Comparison of ENCODE assay signal across 9 mouse cellular contexts in the genomic region with DNA sequence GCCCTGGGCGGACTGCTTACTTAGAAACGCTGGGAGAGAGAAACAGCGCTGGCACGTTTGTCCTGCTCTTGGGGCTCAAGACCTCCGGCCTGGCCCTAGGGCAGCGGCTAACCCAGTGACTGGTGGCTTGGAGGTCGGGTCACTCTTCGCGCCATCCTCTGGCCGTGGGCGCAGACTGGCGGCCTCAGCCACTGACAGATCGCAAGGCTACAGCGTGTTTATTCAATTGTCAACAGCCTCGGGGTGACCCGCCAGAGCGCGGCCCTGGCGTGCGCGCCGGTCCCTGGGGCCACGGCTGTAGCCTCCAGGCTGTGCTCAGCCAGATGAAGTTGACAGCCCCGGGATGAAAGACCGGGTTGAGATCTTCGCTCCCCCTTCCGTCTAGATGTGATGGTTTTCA. TPM values are rescaled to one million over a fixed set of nuclear protein-coding genes. Genes with fewer than 3 reads are reported as not detected.
DNase-seq lines count a peak whose midpoint lies in the region; ATAC-seq and TF ChIP-seq lines count a peak whose summit lies in the region.
"Had no signal": no experiment of that assay in that cellular context is flagged by ENCODE, and none has a peak within 500 bp of the region (broad histone marks: within the 10 kb centered on the region; RNA-seq: fewer than 3 reads in every experiment).

No protein-coding gene starts in this region.

- H3K4me3 ChIP-seq in heart, adult 2 months: no peak overlapping the region; the same call in 1 of the 2 replicates
- H3K4me3 ChIP-seq in ES-E14 (ENCODE audit: insufficient read depth in 1 of 2, low read depth in 1 of 2, low read length in 2 of 2, poor library complexity in 1 of 2, severe bottlenecking in 1 of 2): peak overlapping the region in 1 of 2 experiments; percentile 62; a peak in 2 of 4 replicates
- no peak overlapping the region for H3K4me3 ChIP-seq in forebrain, embryonic 13.5 days
- 0 out of 2 replicates have a peak overlapping the region, but pooled peaks have one; percentile 10 for H3K4me3 ChIP-seq in limb, embryonic 14.5 days (replicated peaks; ENCODE audit: low read length)

- no peaks in the 10 kb centered on the region for H3K4me1 ChIP-seq in heart, adult 2 months (ENCODE audit: control insufficient read depth, insufficient read depth, low read length)
- H3K4me1 ChIP-seq in ES-E14 (ENCODE audit: control insufficient read depth in 2 of 2, insufficient read depth in 2 of 2, low read length in 2 of 2, poor library complexity in 1 of 2): peaks cover 0 to 6% of the 10 kb centered on the region in 2 experiments; a peak in 1 of 4 replicates
- H3K4me1 ChIP-seq in forebrain, embryonic 13.5 days: peaks cover 19% of the 10 kb centered on the region
- H3K4me1 ChIP-seq in limb, embryonic 14.5 days (ENCODE audit: control insufficient read depth, insufficient read depth, low read length): peaks cover 10% of the 10 kb centered on the region

- H3K4me2 ChIP-seq in forebrain, embryonic 13.5 days: peak overlapping the region; percentile 18; the same call in 1 of the 2 replicates
- 0 out of 2 replicates have a peak overlapping the region, but pooled peaks have one; percentile 19 for H3K4me2 ChIP-seq in limb, embryonic 14.5 days (replicated peaks; ENCODE audit: low read depth, low read length, severe bottlenecking)

- in situ Hi-C loops in ES-E14 (cut with MboI; ENCODE audit: low sequenced_read_pairs in 2 of 2, unreplicated experiment in 2 of 2): no loop called here

- H3K27me3 ChIP-seq in heart, adult 2 months (ENCODE audit: control insufficient read depth, insufficient read depth, low read length): peaks cover 15% of the 10 kb centered on the region
- H3K27me3 ChIP-seq in forebrain, embryonic 13.5 days: peaks cover 97% of the 10 kb centered on the region
- H3K27me3 ChIP-seq in limb, embryonic 14.5 days (ENCODE audit: control insufficient read depth, insufficient read depth, low read length): peaks cover 94% of the 10 kb centered on the region

- peak; percentile 25 to 43 for DNase-seq in heart, adult 2 months
- DNase-seq in heart, adult 9 months (ENCODE audit: low spot score in 2 of 2): no peak
- no peak for DNase-seq in ES-E14 (ENCODE audit: low read depth, low spot score)
- no peak for DNase-seq in limb, embryonic 14.5 days (ENCODE audit: low spot score)
- no peak for DNase-seq in urinary bladder, adult 18-20 months (ENCODE audit: low spot score in 2 of 2)
- DNase-seq in right cerebral cortex, postnatal 4 days: no peak
- DNase-seq in cerebellum, adult 18-20 months: no peak

- H3K36me3 ChIP-seq in heart, adult 2 months (ENCODE audit: control insufficient read depth, insufficient read depth, low read length): no peaks in the 10 kb centered on the region
- no peaks in the 10 kb centered on the region for H3K36me3 ChIP-seq in ES-E14 (ENCODE audit: control insufficient read depth, insufficient read depth, low read length, poor library complexity, severe bottlenecking)
- H3K36me3 ChIP-seq in forebrain, embryonic 13.5 days (ENCODE audit: poor library complexity, severe bottlenecking): no peaks in the 10 kb centered on the region
- H3K36me3 ChIP-seq in limb, embryonic 14.5 days (ENCODE audit: control insufficient read depth, insufficient read depth, low read length): no peaks in the 10 kb centered on the region

- H3K27ac ChIP-seq in heart, adult 2 months: no peak overlapping the region
- H3K27ac ChIP-seq in ES-E14 (ENCODE audit: insufficient read depth, low read depth, low read length, poor library complexity, severe bottlenecking): no peak overlapping the region
- no peak overlapping the region for H3K27ac ChIP-seq in forebrain, embryonic 13.5 days
- H3K27ac ChIP-seq in limb, embryonic 14.5 days (replicated peaks; ENCODE audit: low read depth, low read length): no peak overlapping the region

- intact Hi-C loops in heart, adult 2 months (cut with DNase I): loop anchor here (10.0 kb wide), 1 partner anchor 562 kb away; no protein-coding TSS in a partner anchor

- no peak for TF ChIP-seq CTCF in heart, adult 2 months (IDR thresholded peaks at IDR 0.05)

- no peaks in the 10 kb centered on the region for H3K9me3 ChIP-seq in ES-E14 (ENCODE audit: control insufficient read depth, insufficient read depth, low read depth, low read length)
- H3K9me3 ChIP-seq in forebrain, embryonic 13.5 days (replicated peaks): no peaks in the 10 kb centered on the region
- no peaks in the 10 kb centered on the region for H3K9me3 ChIP-seq in limb, embryonic 14.5 days (ENCODE audit: control insufficient read depth, low read length)

- no peak overlapping the region for H3K9ac ChIP-seq in heart, adult 2 months (ENCODE audit: low read depth, low read length)
- peak overlapping the region; percentile 30 for H3K9ac ChIP-seq in ES-E14 (ENCODE audit: insufficient read depth, low read depth, low read length, poor library complexity, severe bottlenecking)
- H3K9ac ChIP-seq in forebrain, embryonic 13.5 days: no peak overlapping the region
- H3K9ac ChIP-seq in limb, embryonic 14.5 days (ENCODE audit: low read depth, low read length, severe bottlenecking): no peak overlapping the region

- no peak for TF ChIP-seq EP300 in heart, adult 2 months (IDR thresholded peaks at IDR 0.05; ENCODE audit: insufficient read depth, low read depth, low read length)

- TF ChIP-seq POLR2A in heart, adult 2 months (IDR thresholded peaks at IDR 0.05; ENCODE audit: insufficient read depth, low read depth, low read length): no peak
- TF ChIP-seq POLR2A in limb, embryonic 14.5 days (IDR thresholded peaks at IDR 0.05; ENCODE audit: borderline replicate concordance, extremely low read depth, insufficient read depth, insufficient read length): no peak

- H3K79me2 ChIP-seq in heart, adult 2 months (replicated peaks; ENCODE audit: control insufficient read depth, insufficient read depth, low read length): no peaks in the 10 kb centered on the region

- 19% methylated on average over 27 of the region's 27 CpGs for WGBS in heart, adult 2 months
- under 1% methylated on average over 27 of the region's 27 CpGs for WGBS in forebrain, embryonic 13.5 days
- under 1% methylated on average over 27 of the region's 27 CpGs for WGBS in limb, embryonic 14.5 days

- ATAC-seq in forebrain, embryonic 13.5 days: no peak
- no peak for ATAC-seq in limb, embryonic 14.5 days (ENCODE audit: low FRiP score, low read depth)

TF ChIP-seq in ES-E14, 5 proteins besides CTCF, POLR2A, EP300 and RAD21:
- no peak for TF ChIP-seq ZNF384 (IDR thresholded peaks at IDR 0.05; ENCODE audit: low read depth, low read length)
- TF ChIP-seq ZC3H11A (IDR thresholded peaks at IDR 0.05; ENCODE audit: borderline replicate concordance, low read depth, low read length): no peak
- TF ChIP-seq MAFK (IDR thresholded peaks at IDR 0.05; ENCODE audit: insufficient read depth, low read depth, low read length): no peak
- no peak for TF ChIP-seq CHD2 (IDR thresholded peaks at IDR 0.05; ENCODE audit: low read depth, low read length)
- TF ChIP-seq HCFC1 (IDR thresholded peaks at IDR 0.05; ENCODE audit: borderline replicate concordance, insufficient read depth, low read length): no peak

RNA-seq across cellular contexts. Expression of gene Wt1, which starts 3.4 kb away (rescaled TPM):
- 1 to 10 TPM; 4.2 to 5.7 TPM for total RNA-seq in heart, adult 2 months (2021)
- 6.5 and 7.6 TPM in 2 replicates for polyA plus RNA-seq in heart, adult 2 months (2012; rRNA removed)
- 5.0 and 5.2 TPM in 2 replicates for total RNA-seq in ES-E14 (2012; rRNA removed)
- polyA plus RNA-seq in forebrain, embryonic 13.5 days (2015; fragmentation: Nextera tagmentation; extraction: Ambion mirVana): not detected in 2 replicates
- polyA plus RNA-seq in limb, embryonic 14.5 days (2012; rRNA removed): 0.47 and 1.3 TPM in 2 replicates
- 0.22 and 0.54 TPM in 2 replicates for polyA plus RNA-seq in limb, embryonic 14.5 days (2014; fragmentation: Nextera tagmentation; extraction: Ambion mirVana)

RNA-seq across cellular contexts. Expression of gene Gm11060, which starts 31.1 kb away (rescaled TPM):
- total RNA-seq in heart, adult 2 months (2021): not detected
- polyA plus RNA-seq in heart, adult 2 months (2012; rRNA removed): not detected in 2 replicates
- not detected in 2 replicates for total RNA-seq in ES-E14 (2012; rRNA removed)
- not detected in 2 replicates for polyA plus RNA-seq in forebrain, embryonic 13.5 days (2015; fragmentation: Nextera tagmentation; extraction: Ambion mirVana)
- polyA plus RNA-seq in limb, embryonic 14.5 days (2012; rRNA removed): not detected in 2 replicates
- not detected in 2 replicates for polyA plus RNA-seq in limb, embryonic 14.5 days (2014; fragmentation: Nextera tagmentation; extraction: Ambion mirVana)
- total RNA-seq: left cerebral cortex, postnatal 10 days had no signal

Comparison
In these comparisons a context has a peak if more than half of its experiments do, and no peak if none do; other contexts are left out.
1. DNase-seq: peak in heart, adult 2 months (2 of 2); none in heart, adult 9 months (0 of 2), ES-E14 (single experiment), limb, embryonic 14.5 days (single experiment), urinary bladder, adult 18-20 months (0 of 2), right cerebral cortex, postnatal 4 days (single experiment) and cerebellum, adult 18-20 months (0 of 2).